Mouse (Mus musculus) hindbrain, embryonic 14.5 days (tissue): ENCODE results near the gene Iqcj. TPM values are rescaled to one million over a fixed set of nuclear protein-coding genes. Genes with fewer than 3 reads are reported as not detected.
"Not testable (repeated sequence)": the region's sequence is repeated elsewhere in the genome, so short reads cannot be mapped to it uniquely, and the experiment has no call there.

Experiments
- ATAC-seq: fragments of 200-750 bp; cut with Nextera tagmentation; 2 replicates; pipeline ENCODE4 v1.8.0; 2017; ENCODE audit warnings: moderate number of reproducible peaks, mild to moderate bottlenecking, moderate TSS enrichment, moderate library complexity; ENCODE audit not compliant: low FRiP score
- DNase-seq: peaks from one replicate; pipeline ENCODE4 v3.0.0-alpha.2; 2015; ENCODE audit warnings: low spot score
- H3K27ac ChIP-seq: fragments of 300-500 bp; sonication (generic); 2 replicates; pipeline ENCODE4 v1.5.1; 2014; ENCODE audit warnings: mild to moderate bottlenecking, moderate library complexity
- H3K27me3 ChIP-seq: fragments of 300-500 bp; sonication (generic); 2 replicates; pipeline ENCODE4 v1.6.1; 2014; ENCODE audit warnings: mild to moderate bottlenecking, low read length, mixed read lengths; ENCODE audit not compliant: control insufficient read depth, insufficient read depth
- H3K36me3 ChIP-seq: fragments of 300-500 bp; sonication (generic); replicated peaks from 2 replicates; pipeline ENCODE4 v1.6.1; 2014; ENCODE audit not compliant: control insufficient read depth, insufficient read depth
- H3K4me1 ChIP-seq: fragments of 300-500 bp; sonication (generic); replicated peaks from 2 replicates; pipeline ENCODE4 v1.6.1; 2014; ENCODE audit warnings: antibody characterized with exemption, low read length, mixed read lengths; ENCODE audit not compliant: control insufficient read depth, insufficient read depth
- H3K4me2 ChIP-seq: fragments of 300-500 bp; sonication (generic); replicated peaks from 2 replicates; pipeline ENCODE4 v1.6.1; 2014; ENCODE audit warnings: mild to moderate bottlenecking, moderate library complexity
- H3K4me3 ChIP-seq: fragments of 300-500 bp; sonication (generic); replicated peaks from 2 replicates; pipeline ENCODE4 v1.5.1; 2014; ENCODE audit warnings: mild to moderate bottlenecking, low read length
- H3K9ac ChIP-seq: fragments of 300-500 bp; sonication (generic); 2 replicates; pipeline ENCODE4 v1.6.1; 2014
- H3K9me3 ChIP-seq: fragments of 300-500 bp; sonication (generic); 2 replicates; pipeline ENCODE4 v1.6.1; 2016; ENCODE audit warnings: low read length; ENCODE audit not compliant: control insufficient read depth
- WGBS: fragments of 180-500 bp; shearing (Covaris S2); extraction: QIAGEN DNeasy Blood & Tissue Kit; methylation state at CpG from one replicate; pipeline ENCODE4 v1.1.7; 2014; 5-methylcytosine and 5-hydroxymethylcytosine counted together
- polyA plus RNA-seq: library from polyadenylated mRNA; unstranded; fragments of >200 nt; fragmentation: Nextera tagmentation; extraction: Ambion mirVana; gene quantifications from 2 replicates; pipeline ENCODE4 v1.2.1, GENCODE M21; 2014

Iqcj gene
- polyA plus RNA-seq, 1 experiment from 2014 or later = 0.72 TPM

DNA sequence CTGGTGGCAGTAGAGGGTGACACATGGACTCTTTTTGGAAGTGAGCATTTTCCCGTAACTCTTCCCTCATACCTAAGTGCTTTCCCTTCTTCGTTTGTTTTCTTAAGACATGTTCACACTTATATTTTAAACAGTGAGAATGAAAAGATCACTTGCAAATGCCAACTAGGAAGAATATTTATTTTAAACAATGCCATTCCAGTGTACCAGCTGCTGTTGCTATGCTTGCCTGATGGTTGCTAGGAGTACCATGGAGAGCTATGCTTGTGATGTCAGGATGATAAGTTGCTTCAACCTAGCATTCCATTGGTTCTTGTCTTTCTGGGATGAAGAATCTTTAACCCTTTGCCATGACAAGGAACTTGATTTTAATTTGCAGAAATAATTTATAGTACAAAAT, 193.0 kb downstream of the Iqcj start:
- no peaks in the 10 kb centered on the region for H3K4me1 ChIP-seq
- no peak overlapping the region for H3K4me2 ChIP-seq
- H3K27me3 ChIP-seq = no peaks in the 10 kb centered on the region
- no peak overlapping the region for H3K4me3 ChIP-seq
- DNase-seq = no peak
- ATAC-seq = no peak
- H3K27ac ChIP-seq = no peak overlapping the region
- 56% methylated on average over 2 of the region's 2 CpGs for WGBS
- no peak overlapping the region for H3K9ac ChIP-seq
- H3K9me3 ChIP-seq = no peaks in the 10 kb centered on the region
- no peaks in the 10 kb centered on the region for H3K36me3 ChIP-seq

DNA sequence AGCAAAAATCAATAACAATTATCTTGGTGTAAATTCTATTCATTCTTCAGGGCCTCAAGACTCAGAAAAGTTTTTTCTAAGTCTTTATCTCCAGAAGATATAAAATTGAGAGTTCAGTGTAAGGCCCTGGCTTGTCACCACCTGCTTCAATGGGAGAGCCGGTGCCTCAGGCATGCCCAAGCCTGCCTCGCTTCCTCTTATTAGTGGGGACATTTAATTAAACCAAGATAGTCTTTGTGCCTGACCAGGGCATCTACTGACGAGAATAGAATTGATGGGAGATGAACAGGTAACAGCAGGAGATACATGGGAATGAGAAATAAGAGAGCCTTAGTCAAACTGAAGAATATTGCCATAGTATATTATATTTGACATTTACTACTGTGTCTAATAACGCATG, 200.1 kb downstream of the Iqcj start:
- WGBS = 64% methylated on average over 4 of the region's 4 CpGs
- no peaks in the 10 kb centered on the region for H3K9me3 ChIP-seq
- H3K27me3 ChIP-seq = no peaks in the 10 kb centered on the region

DNA sequence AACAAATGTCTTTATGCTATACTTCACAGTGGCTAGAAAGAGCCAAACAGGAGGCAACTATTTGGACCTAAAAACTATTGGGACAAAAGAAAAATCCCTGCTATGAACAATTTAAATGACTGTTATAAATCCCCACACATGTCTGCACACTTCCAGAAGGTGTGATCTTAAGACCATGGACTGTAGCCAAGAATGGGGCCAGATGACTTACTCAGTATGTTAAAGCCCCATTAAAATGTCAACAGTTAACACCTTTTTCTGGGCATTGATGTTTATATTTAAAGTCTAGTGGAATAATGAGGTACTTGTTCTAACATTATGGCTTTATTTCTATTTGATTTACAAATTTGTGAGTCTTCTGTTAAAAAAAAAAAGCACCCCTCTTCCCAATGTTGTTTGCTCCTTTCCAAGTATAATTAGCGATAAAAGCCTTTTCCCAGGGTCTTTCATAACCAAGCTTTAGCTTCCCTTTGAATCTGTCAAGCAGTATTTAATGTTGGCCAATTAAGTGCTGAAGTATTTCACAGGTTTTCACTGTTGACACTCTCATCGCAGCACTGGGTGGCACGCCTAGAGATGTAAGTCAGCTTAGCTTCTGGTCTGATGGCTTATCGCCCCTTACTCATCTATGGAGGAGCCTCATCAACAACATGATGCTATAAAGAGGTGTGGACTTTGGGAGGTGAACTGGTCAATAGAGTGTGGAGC, 204.9 kb downstream of the Iqcj start:
- ATAC-seq = no peak
- Histone ChIP-seq H3K4me1 (no peaks in the 10 kb centered on the region), H3K9ac (no peak overlapping the region), H3K27me3 (no peaks in the 10 kb centered on the region), H3K9me3 (no peaks in the 10 kb centered on the region), H3K27ac (no peak overlapping the region), H3K36me3 (no peaks in the 10 kb centered on the region), H3K4me2 (no peak overlapping the region), H3K4me3 (no peak overlapping the region)
- 85% methylated on average over 4 of the region's 4 CpGs for WGBS
- DNase-seq = no peak

More for the DNA sequence above, 200.1 kb downstream of the Iqcj start:
- DNase-seq (no peak), ATAC-seq (no peak)
- no peak overlapping the region for H3K9ac ChIP-seq
- no peak overlapping the region for H3K27ac ChIP-seq
- H3K36me3 ChIP-seq = no peaks in the 10 kb centered on the region
- no peak overlapping the region for H3K4me3 ChIP-seq
- H3K4me2 ChIP-seq = no peak overlapping the region
- no peaks in the 10 kb centered on the region for H3K4me1 ChIP-seq

DNA sequence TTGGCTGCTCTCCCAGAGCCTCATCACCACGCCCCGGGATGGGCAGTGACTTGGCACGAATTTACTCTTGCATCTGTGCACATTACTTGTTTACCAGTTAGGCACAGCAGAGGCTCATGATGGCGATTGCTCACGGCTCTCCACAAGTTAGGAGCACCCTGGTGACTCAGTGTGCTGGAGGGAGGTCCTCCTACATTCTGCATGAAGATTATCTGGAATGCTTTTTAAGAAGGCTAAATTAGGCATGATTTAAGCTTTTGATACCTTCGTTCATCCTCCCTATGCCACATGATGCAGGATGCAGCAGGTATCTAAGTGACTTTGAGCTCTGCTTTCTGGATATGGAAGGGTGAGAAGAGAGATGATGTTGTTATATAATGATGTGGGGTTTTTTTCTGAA, 207.5 kb downstream of the Iqcj start:
- not testable (repeated sequence) for H3K9ac ChIP-seq, H3K27me3 ChIP-seq, ATAC-seq, H3K9me3 ChIP-seq, H3K4me1 ChIP-seq, H3K4me3 ChIP-seq, H3K4me2 ChIP-seq, DNase-seq, H3K36me3 ChIP-seq, H3K27ac ChIP-seq
- 91% methylated on average over 6 of the region's 6 CpGs for WGBS

- no peaks in the 10 kb centered on the region for H3K9me3 ChIP-seq
- H3K27ac ChIP-seq = no peak overlapping the region
- no peak for DNase-seq
- H3K36me3 ChIP-seq = no peaks in the 10 kb centered on the region
- H3K4me1 ChIP-seq = peaks cover 10% of the 10 kb centered on the region; the same call in 1 of the 2 replicates
- no peak overlapping the region for H3K4me3 ChIP-seq
- H3K27me3 ChIP-seq = no peaks in the 10 kb centered on the region
- H3K9ac ChIP-seq = no peak overlapping the region
- WGBS = 87% methylated on average over 4 of the region's 4 CpGs
- H3K4me2 ChIP-seq = no peak overlapping the region
- ATAC-seq = no peak
Measured at GRCm38 (mm10) chr3:68101343-68101742, 209.3 kb downstream of the Iqcj start.

DNA sequence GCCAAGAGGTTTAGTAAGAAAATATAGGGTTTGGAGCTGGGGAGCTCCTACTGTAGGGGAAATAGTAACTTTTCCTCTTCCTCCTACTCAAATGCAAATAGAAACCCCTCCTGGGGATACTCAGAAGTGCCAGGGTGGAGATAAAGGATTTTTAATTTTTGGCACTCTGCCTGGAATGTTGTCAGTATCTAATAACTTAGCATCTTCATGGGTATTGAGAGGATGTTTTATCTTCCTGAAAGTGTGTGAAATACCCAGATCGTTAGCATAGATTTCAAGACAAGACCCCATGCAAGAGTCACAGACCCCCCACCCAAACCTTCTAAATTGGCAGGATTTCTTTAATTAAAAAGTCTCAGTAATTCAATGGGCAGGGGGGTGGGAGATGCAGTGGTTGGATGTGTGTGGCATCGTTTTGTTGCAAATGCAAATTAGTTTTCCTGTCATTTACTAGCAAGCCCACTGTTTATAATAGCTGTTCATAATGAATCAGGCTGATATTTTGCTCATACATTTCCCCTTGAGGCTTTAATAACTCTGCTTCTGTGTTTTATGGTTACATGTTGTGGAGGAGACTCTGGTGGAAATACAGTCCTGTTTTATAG, 213.2 kb downstream of the Iqcj start:
- Histone ChIP-seq H3K9me3 (no peaks in the 10 kb centered on the region), H3K9ac (no peak overlapping the region), H3K27ac (0 out of 2 replicates have a peak overlapping the region, but pooled peaks have one; percentile 38), H3K4me3 (no peak overlapping the region), H3K27me3 (no peaks in the 10 kb centered on the region), H3K4me2 (no peak overlapping the region), H3K4me1 (peaks cover 10% of the 10 kb centered on the region; the same call in 1 of the 2 replicates), H3K36me3 (no peaks in the 10 kb centered on the region)
- ATAC-seq (peak; percentile 75; the same call in 1 of the 2 replicates), DNase-seq (no peak)
- 43% methylated on average over 2 of the region's 2 CpGs for WGBS

Other genes starting within 250 kb of the Iqcj start
- 7.5 and 8.3 TPM in 2 replicates for gene Iqschfp, start within 50 bp of the Iqcj start, polyA plus RNA-seq
- 163 and 172 TPM in 2 replicates for gene Schip1, start 172.6 kb downstream of the Iqcj start, polyA plus RNA-seq